In genomic region chr11:24074021-24074591, GRCm38 (mm10) we compare ENCODE assay signal across 9 mouse cellular contexts. TPM values are rescaled to one million over a fixed set of nuclear protein-coding genes. Genes with fewer than 3 reads are reported as not detected.
A peak's percentile ranks its signal among the peaks of the same experiment; 100 is the strongest.
DNase-seq lines count a peak whose midpoint lies in the region; ATAC-seq lines count a peak whose summit lies in the region.
"Had no signal": no experiment of that assay in that cellular context is flagged by ENCODE, and none has a peak within 500 bp of the region (broad histone marks: within the 10 kb centered on the region; RNA-seq: fewer than 3 reads in every experiment).

No protein-coding gene starts in this region.

- H3K9me3 ChIP-seq in heart, embryonic 16.5 days (replicated peaks; ENCODE audit: control insufficient read depth, low read length) = no peaks in the 10 kb centered on the region
- H3K9me3 ChIP-seq in forebrain, embryonic 10.5 days = no peaks in the 10 kb centered on the region
- no peaks in the 10 kb centered on the region for H3K9me3 ChIP-seq in limb, embryonic 15.5 days
- no peaks in the 10 kb centered on the region for H3K9me3 ChIP-seq in stomach, embryonic 14.5 days (ENCODE audit: control insufficient read depth, low read depth, low read length)

- no peak overlapping the region for H3K9ac ChIP-seq in heart, embryonic 16.5 days (ENCODE audit: low read length)
- H3K9ac ChIP-seq in limb, embryonic 15.5 days = no peak overlapping the region
- H3K9ac ChIP-seq in stomach, embryonic 14.5 days (replicated peaks; ENCODE audit: low read depth, low read length) = no peak overlapping the region

- H3K4me1 ChIP-seq in heart, embryonic 16.5 days (ENCODE audit: control insufficient read depth, insufficient read depth, low read length) = peaks cover 11% of the 10 kb centered on the region; the same call in 1 of the 2 replicates
- peaks cover 34% of the 10 kb centered on the region for H3K4me1 ChIP-seq in forebrain, embryonic 10.5 days
- peaks cover 17% of the 10 kb centered on the region for H3K4me1 ChIP-seq in limb, embryonic 15.5 days
- peaks cover 12% of the 10 kb centered on the region; the same call in 1 of the 2 replicates for H3K4me1 ChIP-seq in stomach, embryonic 14.5 days (ENCODE audit: control insufficient read depth, insufficient read depth, low read length)

- WGBS in heart, embryonic 16.5 days = 2% methylated on average over 18 of the region's 18 CpGs
- under 1% methylated on average over 18 of the region's 18 CpGs for WGBS in forebrain, embryonic 10.5 days
- 3% methylated on average over 18 of the region's 18 CpGs for WGBS in limb, embryonic 15.5 days
- 2% methylated on average over 18 of the region's 18 CpGs for WGBS in stomach, embryonic 14.5 days

- peaks cover 11% of the 10 kb centered on the region for H3K27me3 ChIP-seq in heart, embryonic 16.5 days (ENCODE audit: control insufficient read depth, insufficient read depth, low read length)
- H3K27me3 ChIP-seq in forebrain, embryonic 10.5 days (ENCODE audit: poor library complexity, severe bottlenecking) = peaks cover 35% of the 10 kb centered on the region
- H3K27me3 ChIP-seq in limb, embryonic 15.5 days = 0 out of 2 replicates have a peak, but pooled peaks cover 5% of the 10 kb centered on the region
- H3K27me3 ChIP-seq in stomach, embryonic 14.5 days (ENCODE audit: control insufficient read depth, insufficient read depth, low read length) = no peaks in the 10 kb centered on the region

- ATAC-seq in heart, embryonic 16.5 days (replicated peaks; ENCODE audit: extremely low read depth, insufficient read depth, low FRiP score) = no peak
- no peak for ATAC-seq in limb, embryonic 15.5 days (ENCODE audit: insufficient number of reproducible peaks, low FRiP score, low TSS enrichment, low read depth)
- no peak for ATAC-seq in stomach, embryonic 14.5 days (ENCODE audit: insufficient number of reproducible peaks, insufficient read depth, low FRiP score, low read depth)

- no peak for DNase-seq in heart, adult 18-20 months
- no peak for DNase-seq in forebrain, embryonic 10.5 days (ENCODE audit: extremely low spot score, low spot score)
- DNase-seq in cerebellum, postnatal 36 days = no peak
- DNase-seq in right cerebral cortex, postnatal 36 days (ENCODE audit: low spot score in 2 of 2) = no peak
- DNase-seq in left cerebral cortex, adult 11 months (ENCODE audit: low spot score) = no peak

- peak overlapping the region; percentile 92 for H3K4me2 ChIP-seq in heart, embryonic 16.5 days (ENCODE audit: low read depth, low read length)
- H3K4me2 ChIP-seq in limb, embryonic 15.5 days = peak overlapping the region; percentile 94
- H3K4me2 ChIP-seq in stomach, embryonic 14.5 days (replicated peaks; ENCODE audit: low read depth, low read length) = peak overlapping the region; percentile 55

- no peaks in the 10 kb centered on the region for H3K36me3 ChIP-seq in heart, embryonic 16.5 days (ENCODE audit: control insufficient read depth, insufficient read depth)
- no peaks in the 10 kb centered on the region for H3K36me3 ChIP-seq in forebrain, embryonic 10.5 days (replicated peaks)
- H3K36me3 ChIP-seq in limb, embryonic 15.5 days = no peaks in the 10 kb centered on the region
- no peaks in the 10 kb centered on the region for H3K36me3 ChIP-seq in stomach, embryonic 14.5 days (ENCODE audit: control insufficient read depth, insufficient read depth, low read length)

- H3K27ac ChIP-seq in heart, embryonic 16.5 days (ENCODE audit: low read length) = no peak overlapping the region
- peak overlapping the region; percentile 37; the same call in 1 of the 2 replicates for H3K27ac ChIP-seq in forebrain, embryonic 10.5 days
- no peak overlapping the region for H3K27ac ChIP-seq in limb, embryonic 15.5 days
- no peak overlapping the region for H3K27ac ChIP-seq in stomach, embryonic 14.5 days (ENCODE audit: low read length)
- H3K27ac ChIP-seq: macrophage had no signal

- peak overlapping the region; percentile 40 for H3K4me3 ChIP-seq in heart, embryonic 16.5 days (ENCODE audit: low read length)
- H3K4me3 ChIP-seq in forebrain, embryonic 10.5 days = peak overlapping the region; percentile 75
- peak overlapping the region; percentile 62 for H3K4me3 ChIP-seq in limb, embryonic 15.5 days
- peak overlapping the region; percentile 23 for H3K4me3 ChIP-seq in stomach, embryonic 14.5 days (ENCODE audit: low read depth, low read length)

RNA-seq across cellular contexts. Expression of gene A830031A19Rik, which starts 0.7 kb away (rescaled TPM):
- polyA plus RNA-seq in heart, embryonic 16.5 days (2015; fragmentation: Nextera tagmentation; extraction: Ambion mirVana) = not detected in 2 replicates
- total RNA-seq in heart, adult 18-20 months (2021) = not detected
- not detected in 2 replicates for polyA plus RNA-seq in forebrain, embryonic 10.5 days (2016; fragmentation: Nextera tagmentation; extraction: Ambion mirVana)
- 0.20 TPM in 1 of 2 replicates, not detected in the other for polyA plus RNA-seq in limb, embryonic 15.5 days (2015; fragmentation: Nextera tagmentation; extraction: Ambion mirVana)
- not detected in 2 replicates for polyA plus RNA-seq in stomach, embryonic 14.5 days (2014; fragmentation: Nextera tagmentation; extraction: Ambion mirVana)
- polyA plus RNA-seq: macrophage had no signal

RNA-seq across cellular contexts. Expression of gene Bcl11a, which starts 3.8 kb away (rescaled TPM):
- 15.0 TPM in 2 replicates for polyA plus RNA-seq in heart, embryonic 16.5 days (2015; fragmentation: Nextera tagmentation; extraction: Ambion mirVana)
- 1 to 10 TPM; 2.1 to 2.6 TPM for total RNA-seq in heart, adult 18-20 months (2021)
- 37.6 and 44.1 TPM in 2 replicates for polyA plus RNA-seq in forebrain, embryonic 10.5 days (2016; fragmentation: Nextera tagmentation; extraction: Ambion mirVana)
- 52.1 and 60.9 TPM in 2 replicates for polyA plus RNA-seq in limb, embryonic 15.5 days (2015; fragmentation: Nextera tagmentation; extraction: Ambion mirVana)
- polyA plus RNA-seq in stomach, embryonic 14.5 days (2014; fragmentation: Nextera tagmentation; extraction: Ambion mirVana) = 40.0 and 40.8 TPM in 2 replicates

Comparison
In these comparisons a context has a peak if more than half of its experiments do, and no peak if none do; other contexts are left out.
1. H3K4me3 ChIP-seq: peak in every context shown above with its lines; median percentile 75 in forebrain, embryonic 10.5 days; 62 in limb, embryonic 15.5 days; 40 in heart, embryonic 16.5 days; 23 in stomach, embryonic 14.5 days.